Mouse (Mus musculus) right cerebral cortex, postnatal 10 days (tissue): ENCODE measurements around the gene S100a5.

Experiments
- DNase-seq, 2 experiments: peaks; one replicate each; pipeline ENCODE4 v3.0.0; 2021; ENCODE audit warnings: low spot score in 2 of 2

The S100a5 gene

GRCm38 (mm10) chr3:90625496-90625895 is 17.2 kb downstream of the S100a5 start:
- no peak for DNase-seq

GRCm38 (mm10) chr3:90626266-90627021 is 18.1 kb downstream of the S100a5 start:
- peak in 1 of 2 experiments; percentile 10 for DNase-seq

GRCm38 (mm10) chr3:90627366-90627765 is 19.0 kb downstream of the S100a5 start:
- peak in 1 of 2 experiments; percentile 14 for DNase-seq

GRCm38 (mm10) chr3:90627807-90628206 is 19.5 kb downstream of the S100a5 start:
- peak in 1 of 2 experiments; percentile 45 for DNase-seq

- peak in 1 of 2 experiments; percentile 5 for DNase-seq
These were observed 21.0 kb downstream of the S100a5 start for GRCm38 (mm10) chr3:90629298-90629697.

GRCm38 (mm10) chr3:90631984-90632383 is 23.7 kb downstream of the S100a5 start:
- no peak for DNase-seq

- no peak for DNase-seq
These were observed 30.4 kb downstream of the S100a5 start for GRCm38 (mm10) chr3:90638511-90639275.

GRCm38 (mm10) chr3:90639511-90640154 is 31.3 kb downstream of the S100a5 start:
- no peak for DNase-seq

GRCm38 (mm10) chr3:90640981-90641380 is 32.7 kb downstream of the S100a5 start:
- no peak for DNase-seq

GRCm38 (mm10) chr3:90644220-90644619 is 35.9 kb downstream of the S100a5 start:
- DNase-seq: peak in 1 of 2 experiments; percentile 42

GRCm38 (mm10) chr3:90647291-90647690 is 39.0 kb downstream of the S100a5 start:
- DNase-seq: no peak

GRCm38 (mm10) chr3:90648981-90649380 is 40.7 kb downstream of the S100a5 start:
- DNase-seq: peak in 1 of 2 experiments; percentile 40

- no peak for DNase-seq
These were observed 41.5 kb downstream of the S100a5 start for GRCm38 (mm10) chr3:90649832-90650231.

GRCm38 (mm10) chr3:90652878-90653508 is 44.7 kb downstream of the S100a5 start:
- DNase-seq: peak; percentile 85 to 90

GRCm38 (mm10) chr3:90653717-90654116 is 45.4 kb downstream of the S100a5 start, which contains the start of gene S100a7a:
Gene S100a7a, plus strand, starts transcription at chr3:90654017.
- DNase-seq: no peak

- no peak for DNase-seq
These were observed 49.1 kb downstream of the S100a5 start for GRCm38 (mm10) chr3:90657405-90657804.

GRCm38 (mm10) chr3:90659364-90660044 is 51.2 kb downstream of the S100a5 start:
- DNase-seq: no peak
